Mouse (Mus musculus): Measurements from ENCODE around the gene Mt4. TPM values are rescaled to one million over a fixed set of nuclear protein-coding genes. Genes with fewer than 3 reads are reported as not detected.

Gene Mt4
- total and polyA plus RNA-seq, 2 experiments: not detected

DNA sequence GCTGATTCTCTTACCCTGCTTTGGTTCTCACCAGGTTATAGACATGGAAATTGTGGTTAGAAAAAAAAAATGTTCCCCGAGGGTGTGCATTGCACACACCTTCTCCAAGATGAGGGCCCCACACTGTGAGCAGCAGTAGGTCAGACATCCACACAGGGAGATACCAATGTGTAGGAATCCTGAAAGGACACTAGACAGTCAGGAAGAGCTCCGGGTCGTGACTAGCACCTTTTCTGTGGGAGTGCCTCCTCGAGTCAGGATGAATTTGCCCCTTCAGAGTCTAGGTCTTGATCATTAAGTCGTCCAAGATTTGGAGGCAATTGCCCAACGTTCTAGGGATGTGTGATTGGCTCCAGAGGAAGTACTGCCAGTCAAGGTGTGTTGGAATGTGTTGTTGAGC is 48.8 kb downstream of the Mt4 start:
- peaks cover 12% of the 10 kb centered on the region for H3K4me1 ChIP-seq (ENCODE audit: control insufficient read depth, insufficient read depth, low read length)
- H3K27me3 ChIP-seq (ENCODE audit: control insufficient read depth, insufficient read depth, low read length): no peaks in the 10 kb centered on the region
- H3K9ac ChIP-seq (ENCODE audit: low read depth, low read length): no peak overlapping the region
- no peak overlapping the region for H3K27ac ChIP-seq (replicated peaks; ENCODE audit: insufficient read depth, low read depth, low read length)
- H3K36me3 ChIP-seq (ENCODE audit: control insufficient read depth, insufficient read depth, low read length): no peaks in the 10 kb centered on the region
- WGBS: 76% methylated on average over 6 of the region's 6 CpGs
- TF ChIP-seq CTCF (IDR thresholded peaks at IDR 0.05; ENCODE audit: low read depth, low read length) (no peak), POLR2A (IDR thresholded peaks at IDR 0.05; ENCODE audit: extremely low read depth, insufficient read depth, low read length) (no peak)
- H3K4me3 ChIP-seq (ENCODE audit: insufficient read depth, low read depth, low read length): no peak overlapping the region
- DNase-seq (ENCODE audit: extremely low read depth, low read depth, low spot score): no peak
- no peaks in the 10 kb centered on the region for H3K79me2 ChIP-seq (ENCODE audit: control insufficient read depth, insufficient read depth, low read length)

DNA sequence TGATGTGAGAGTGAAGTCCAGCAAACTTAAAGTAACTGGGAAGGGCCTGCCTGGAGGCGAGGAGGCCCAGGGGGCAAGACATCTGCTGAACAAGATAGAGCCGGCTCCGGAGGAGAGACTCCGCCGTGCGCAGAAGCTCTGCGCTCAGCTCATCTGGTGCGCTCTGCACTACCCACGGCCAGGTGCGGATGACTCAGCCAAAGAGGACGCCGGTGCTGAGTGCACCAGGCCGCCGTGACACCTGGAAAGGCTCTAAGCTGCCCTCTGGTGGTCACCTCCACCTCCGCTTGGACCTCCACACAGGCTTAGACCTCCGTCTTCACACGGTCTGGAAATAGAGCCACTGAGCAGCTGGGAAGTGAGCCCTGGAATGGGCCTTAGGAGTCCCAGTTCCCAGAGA is 49.5 kb downstream of the Mt4 start:
- Histone ChIP-seq H3K27me3 (ENCODE audit: control insufficient read depth, insufficient read depth, low read length) (no peaks in the 10 kb centered on the region), H3K36me3 (ENCODE audit: control insufficient read depth, insufficient read depth, low read length) (no peaks in the 10 kb centered on the region), H3K4me3 (ENCODE audit: insufficient read depth, low read depth, low read length) (peak overlapping the region; percentile 5; the same call in 1 of the 2 replicates), H3K4me1 (ENCODE audit: control insufficient read depth, insufficient read depth, low read length) (peaks cover 12% of the 10 kb centered on the region), H3K9ac (ENCODE audit: low read depth, low read length) (peak overlapping the region; percentile 52; the same call in 1 of the 2 replicates), H3K79me2 (ENCODE audit: control insufficient read depth, insufficient read depth, low read length) (no peaks in the 10 kb centered on the region), H3K27ac (replicated peaks; ENCODE audit: insufficient read depth, low read depth, low read length) (no peak overlapping the region)
- DNase-seq (ENCODE audit: extremely low read depth, low read depth, low spot score): peak; percentile 67
- TF ChIP-seq CTCF (IDR thresholded peaks at IDR 0.05; ENCODE audit: low read depth, low read length) (peak; percentile 93), POLR2A (IDR thresholded peaks at IDR 0.05; ENCODE audit: extremely low read depth, insufficient read depth, low read length) (no peak)
- WGBS: 10% methylated on average over 17 of the region's 17 CpGs

- no peak for TF ChIP-seq POLR2A (IDR thresholded peaks at IDR 0.05; ENCODE audit: extremely low read depth, insufficient read depth, low read length)
- TF ChIP-seq CTCF (IDR thresholded peaks at IDR 0.05; ENCODE audit: low read depth, low read length): no peak
- H3K4me1 ChIP-seq (ENCODE audit: control insufficient read depth, insufficient read depth, low read length): peaks cover 9% of the 10 kb centered on the region
These were observed 50.4 kb downstream of the Mt4 start for GRCm38 (mm10) chr8:94187290-94188002.

More at GRCm38 (mm10) chr8:94187290-94188002, 50.4 kb downstream of the Mt4 start:
- Histone ChIP-seq H3K4me3 (ENCODE audit: insufficient read depth, low read depth, low read length) (no peak overlapping the region), H3K79me2 (ENCODE audit: control insufficient read depth, insufficient read depth, low read length) (no peaks in the 10 kb centered on the region), H3K36me3 (ENCODE audit: control insufficient read depth, insufficient read depth, low read length) (no peaks in the 10 kb centered on the region), H3K9ac (ENCODE audit: low read depth, low read length) (no peak overlapping the region), H3K27ac (replicated peaks; ENCODE audit: insufficient read depth, low read depth, low read length) (no peak overlapping the region), H3K27me3 (ENCODE audit: control insufficient read depth, insufficient read depth, low read length) (no peaks in the 10 kb centered on the region)
- no peak for DNase-seq (ENCODE audit: extremely low read depth, low read depth, low spot score)
- WGBS: 73% methylated on average over 21 of the region's 21 CpGs

Other genes with a start within 250 kb of the Mt4 start
- gene Amfr, start 124.4 kb upstream of the Mt4 start, total RNA-seq (2014; rRNA removed): 239 and 281 TPM in 2 replicates
- gene Amfr, start 124.4 kb upstream of the Mt4 start, polyA plus RNA-seq (2012; rRNA removed): 263 and 284 TPM in 2 replicates
- 16.7 and 24.0 TPM in 2 replicates for gene Nudt21, start 100.2 kb upstream of the Mt4 start, total RNA-seq (2014; rRNA removed)
- gene Nudt21, start 100.2 kb upstream of the Mt4 start, polyA plus RNA-seq (2012; rRNA removed): 26.9 and 31.4 TPM in 2 replicates
- 7.2 and 8.0 TPM in 2 replicates for gene Ogfod1, start 100.0 kb upstream of the Mt4 start, total RNA-seq (2014; rRNA removed)
- 3.3 and 4.1 TPM in 2 replicates for gene Ogfod1, start 100.0 kb upstream of the Mt4 start, polyA plus RNA-seq (2012; rRNA removed)
- 2.5 and 2.9 TPM in 2 replicates for gene Bbs2, start 38.3 kb upstream of the Mt4 start, total RNA-seq (2014; rRNA removed)
- 2.2 and 3.0 TPM in 2 replicates for gene Bbs2, start 38.3 kb upstream of the Mt4 start, polyA plus RNA-seq (2012; rRNA removed)
- not detected in 2 replicates for gene Mt3, start 15.4 kb downstream of the Mt4 start, total RNA-seq (2014; rRNA removed)
- gene Mt3, start 15.4 kb downstream of the Mt4 start, polyA plus RNA-seq (2012; rRNA removed): 0.21 TPM in 1 of 2 replicates, not detected in the other
- 120 and 122 TPM in 2 replicates for gene Mt2, start 35.5 kb downstream of the Mt4 start, total RNA-seq (2014; rRNA removed)
- gene Mt2, start 35.5 kb downstream of the Mt4 start, polyA plus RNA-seq (2012; rRNA removed): 9.4 and 162 TPM in 2 replicates
- 270 and 333 TPM in 2 replicates for gene Mt1, start 41.9 kb downstream of the Mt4 start, total RNA-seq (2014; rRNA removed)
- gene Mt1, start 41.9 kb downstream of the Mt4 start, polyA plus RNA-seq (2012; rRNA removed): 388 and 1,689 TPM in 2 replicates
- gene Nup93, start 77.4 kb downstream of the Mt4 start, total RNA-seq (2014; rRNA removed): 2.3 and 3.2 TPM in 2 replicates
- gene Nup93, start 77.4 kb downstream of the Mt4 start, polyA plus RNA-seq (2012; rRNA removed): 3.4 and 4.6 TPM in 2 replicates
- 0.18 and 0.47 TPM in 2 replicates for gene Slc12a3, start 192.0 kb downstream of the Mt4 start, total RNA-seq (2014; rRNA removed)
- gene Slc12a3, start 192.0 kb downstream of the Mt4 start, polyA plus RNA-seq (2012; rRNA removed): 0.04 and 0.05 TPM in 2 replicates
- gene Herpud1, start 249.2 kb downstream of the Mt4 start, total RNA-seq (2014; rRNA removed): 575 and 759 TPM in 2 replicates
- 421 and 468 TPM in 2 replicates for gene Herpud1, start 249.2 kb downstream of the Mt4 start, polyA plus RNA-seq (2012; rRNA removed)

Data from liver, adult 2 months (tissue).